Mouse (Mus musculus): ENCODE data around the gene Polr3e.

Gene Polr3e

DNA sequence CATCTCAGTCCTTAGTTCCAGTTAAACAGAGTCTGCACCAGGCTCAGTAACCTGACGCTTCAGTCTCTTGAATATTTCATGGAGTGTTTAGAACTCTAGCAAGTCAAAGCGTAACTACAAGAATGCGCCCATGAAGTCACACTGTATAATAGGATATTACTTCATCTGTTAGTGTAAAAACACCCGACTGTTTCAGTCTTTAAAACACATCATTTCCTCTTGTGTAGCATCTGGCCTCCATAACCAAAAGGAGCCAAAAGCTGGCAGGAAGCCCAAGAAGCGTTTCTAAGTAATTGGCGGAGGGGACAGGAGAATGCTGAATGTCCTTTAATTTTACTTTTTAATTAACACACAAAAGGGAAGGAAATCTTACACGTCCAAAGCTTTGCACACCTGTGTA is 59.5 kb downstream of the Polr3e start:
- DNase-seq (ENCODE audit: low spot score in 2 of 2), result peak in 1 of 2 experiments; percentile 11

DNA sequence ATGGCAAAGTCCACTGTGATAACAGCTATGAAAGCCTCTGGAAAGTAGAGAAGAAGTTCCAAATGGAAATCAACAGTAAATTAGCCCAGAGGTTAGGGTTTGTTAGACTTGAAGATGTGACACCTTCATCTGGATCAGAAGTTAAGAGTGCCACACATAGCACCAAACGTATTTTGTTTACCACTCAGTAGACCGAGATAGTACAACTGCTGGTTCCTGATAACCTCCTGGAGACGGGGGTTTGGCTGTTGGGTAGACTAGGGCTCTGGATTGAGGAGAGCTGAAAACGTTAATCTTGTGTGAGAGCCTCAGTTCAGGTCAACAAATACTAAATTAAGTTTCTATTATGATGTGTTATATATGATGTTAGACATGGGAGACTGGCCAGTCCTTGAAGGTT is 62.5 kb downstream of the Polr3e start:
- DNase-seq (ENCODE audit: low spot score in 2 of 2), result no peak

GRCm38 (mm10) chr7:120980931-120981924 is 63.7 kb downstream of the Polr3e start:
- peak; percentile 26 to 31 for DNase-seq (ENCODE audit: low spot score in 2 of 2)

GRCm38 (mm10) chr7:120982200-120982841 is 64.8 kb downstream of the Polr3e start, which contains the start of the genes Cdr2 and Mfsd13b:
Gene Cdr2, minus strand, starts transcription at chr7:120982312.
Gene Mfsd13b, plus strand, starts transcription at chr7:120982509.
- peak; percentile 90 to 95 for DNase-seq (ENCODE audit: low spot score in 2 of 2)

DNA sequence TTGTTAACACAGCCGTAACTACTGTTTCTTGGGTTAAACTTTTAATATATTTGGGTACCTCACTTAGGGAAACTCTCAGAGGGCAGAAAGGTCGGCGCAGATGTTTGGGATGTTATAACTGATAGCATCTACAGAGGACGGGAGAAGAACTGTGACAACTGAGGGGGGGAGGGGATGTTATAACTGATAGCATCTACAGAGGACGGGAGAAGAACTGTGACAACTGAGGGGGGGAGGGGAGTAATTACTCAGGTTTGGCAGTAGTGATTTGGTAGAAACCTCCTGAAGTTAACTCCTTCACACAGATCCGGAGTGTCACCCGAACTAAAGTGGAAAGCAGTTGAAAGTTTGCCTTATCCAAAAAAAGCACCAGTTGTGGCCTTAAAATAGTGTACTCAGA is 65.4 kb downstream of the Polr3e start:
- DNase-seq (ENCODE audit: low spot score in 2 of 2), result no peak

GRCm38 (mm10) chr7:120991191-120991590 is 73.6 kb downstream of the Polr3e start:
- no peak for DNase-seq (ENCODE audit: low spot score in 2 of 2)
